Mouse (Mus musculus) MEL (cell line): ENCODE measurements around the gene Fam227b. TPM values are rescaled to one million over a fixed set of nuclear protein-coding genes. Genes with fewer than 3 reads are reported as not detected.

Experiments used
- DNase-seq: peaks from one replicate; pipeline ENCODE4 v3.0.0; 2011; ENCODE audit warnings: low read depth, low spot score
- H3K27ac ChIP-seq: 2 replicates; pipeline ENCODE4 v1.5.1; 2012; ENCODE audit warnings: low read depth, mild to moderate bottlenecking, control low read depth, low read length, moderate library complexity; ENCODE audit not compliant: control insufficient read depth
- H3K27me3 ChIP-seq, 2 experiments: fragments of 150-350 bp in 1 of 2; sonication (generic) in 1 of 2; 2 replicates each; pipeline ENCODE4 v1.6.1; 2012; ENCODE audit warnings: low read length in 2 of 2, mild to moderate bottlenecking in 2 of 2, improper control_type of control experiment in 1 of 2, moderate library complexity in 1 of 2; ENCODE audit not compliant: insufficient read depth in 2 of 2, control insufficient read depth in 1 of 2
- H3K36me3 ChIP-seq, 2 experiments: 2 replicates each; pipeline ENCODE4 v1.6.1; 2012 to 2014; ENCODE audit warnings: low read length in 2 of 2, improper control_type of control experiment in 1 of 2, inconsistent platforms in 1 of 2, mild to moderate bottlenecking in 1 of 2; ENCODE audit not compliant: insufficient read depth in 2 of 2, control insufficient read depth in 1 of 2
- H3K4me1 ChIP-seq, 2 experiments: fragments of 150-350 bp in 1 of 2; sonication (generic) in 1 of 2; 2 replicates each; pipeline ENCODE4 v1.6.1; 2012; ENCODE audit warnings: low read length in 2 of 2, improper control_type of control experiment in 1 of 2, mild to moderate bottlenecking in 1 of 2; ENCODE audit not compliant: insufficient read depth in 2 of 2, control insufficient read depth in 1 of 2
- H3K4me3 ChIP-seq, 2 experiments: fragments of 150-350 bp in 1 of 2; sonication (generic) in 1 of 2; 2 replicates each; pipeline ENCODE4 v1.5.1; 2012; ENCODE audit warnings: low read depth in 2 of 2, low read length in 2 of 2, mild to moderate bottlenecking in 2 of 2, moderate library complexity in 2 of 2, control low read depth in 1 of 2, improper control_type of control experiment in 1 of 2; ENCODE audit not compliant: control insufficient read depth in 1 of 2, insufficient read depth in 1 of 2
- H3K79me2 ChIP-seq: 2 replicates; pipeline ENCODE4 v1.6.1; 2012; ENCODE audit warnings: mild to moderate bottlenecking, low read length, moderate library complexity; ENCODE audit not compliant: control insufficient read depth, poor library complexity, insufficient read depth
- H3K9ac ChIP-seq: 2 replicates; pipeline ENCODE4 v1.6.1; 2012; ENCODE audit warnings: low read depth, mild to moderate bottlenecking, control low read depth, low read length, moderate library complexity; ENCODE audit not compliant: control insufficient read depth, poor library complexity, severe bottlenecking
- H3K9me3 ChIP-seq: fragments of 150-350 bp; sonication (generic); replicated peaks from 2 replicates; pipeline ENCODE4 v1.6.1; 2012; ENCODE audit warnings: mild to moderate bottlenecking, low read length, improper control_type of control experiment, moderate library complexity; ENCODE audit not compliant: insufficient read depth
- BHLHE40 ChIP-seq: IDR thresholded peaks from 2 replicates; pipeline ENCODE4 v1.6.1; 2012; ENCODE audit warnings: low read depth, mild to moderate bottlenecking, inconsistent platforms, low read length, improper control_type of control experiment, borderline replicate concordance
- CHD1 ChIP-seq: IDR thresholded peaks from 2 replicates; pipeline ENCODE4 v1.6.1; 2012; ENCODE audit warnings: low read depth, mild to moderate bottlenecking, inconsistent platforms, low read length, improper control_type of control experiment
- CHD2 ChIP-seq: IDR thresholded peaks from 2 replicates; pipeline ENCODE4 v1.6.1; 2011; ENCODE audit warnings: low read length, improper control_type of control experiment
- CTCF ChIP-seq, 3 experiments: IDR thresholded peaks in 2 of 3; conservative IDR thresholded peaks in 1 of 3; 2 replicates each; pipeline ENCODE4 v1.5.1; 2011 to 2012; ENCODE audit warnings: low read length in 3 of 3, low read depth in 2 of 3, mild to moderate bottlenecking in 2 of 3, improper control_type of control experiment in 1 of 3, inconsistent platforms in 1 of 3, mixed read lengths in 1 of 3, moderate library complexity in 1 of 3; ENCODE audit not compliant: control insufficient read depth in 1 of 3, insufficient read depth in 1 of 3, poor library complexity in 1 of 3, severe bottlenecking in 1 of 3
- E2F4 ChIP-seq: IDR thresholded peaks from 2 replicates; pipeline ENCODE4 v1.6.1; 2011; ENCODE audit warnings: low read depth, low read length, improper control_type of control experiment, borderline replicate concordance
- ELF1 ChIP-seq: IDR thresholded peaks from 2 replicates; pipeline ENCODE4 v1.6.1; 2014; ENCODE audit warnings: low read depth, mild to moderate bottlenecking, inconsistent platforms, low read length, improper control_type of control experiment, moderate library complexity
- GATA1 ChIP-seq: IDR thresholded peaks from 2 replicates; pipeline ENCODE4 v1.6.1; 2011; ENCODE audit warnings: low read depth, low read length, improper control_type of control experiment
- MAX ChIP-seq: IDR thresholded peaks from 2 replicates; pipeline ENCODE4 v1.6.1; 2011; ENCODE audit warnings: low read length, improper control_type of control experiment
- MAZ ChIP-seq: IDR thresholded peaks from 2 replicates; pipeline ENCODE4 v1.6.1; 2012; ENCODE audit warnings: low read depth, mild to moderate bottlenecking, inconsistent platforms, low read length, improper control_type of control experiment
- MEF2A ChIP-seq: IDR thresholded peaks from 2 replicates; pipeline ENCODE4 v1.6.1; 2014; ENCODE audit warnings: low read depth, mild to moderate bottlenecking, inconsistent platforms, low read length, improper control_type of control experiment; ENCODE audit not compliant: poor library complexity, insufficient replicate concordance, severe bottlenecking; ENCODE audit errors: extremely low read depth
- MXI1 ChIP-seq: IDR thresholded peaks from 2 replicates; pipeline ENCODE4 v1.6.1; 2011; ENCODE audit warnings: mild to moderate bottlenecking, low read depth, low read length, improper control_type of control experiment
- MYB ChIP-seq: IDR thresholded peaks from 2 replicates; pipeline ENCODE4 v1.6.1; 2011; ENCODE audit warnings: mild to moderate bottlenecking, low read depth, low read length, improper control_type of control experiment
- MYC ChIP-seq: IDR thresholded peaks from 2 replicates; pipeline ENCODE4 v1.6.1; 2011; ENCODE audit warnings: low read depth, mild to moderate bottlenecking, low read length, improper control_type of control experiment, moderate library complexity
- POLR2AphosphoS5 ChIP-seq: IDR thresholded peaks from 2 replicates; pipeline ENCODE4 v1.6.1; 2012; ENCODE audit warnings: low read depth, borderline replicate concordance, mild to moderate bottlenecking, inconsistent platforms, low read length, moderate library complexity, mixed read lengths
- RAD21 ChIP-seq: IDR thresholded peaks from 2 replicates; pipeline ENCODE4 v1.6.1; 2011; ENCODE audit warnings: mild to moderate bottlenecking, low read depth, low read length, improper control_type of control experiment
- TBP ChIP-seq: IDR thresholded peaks from 2 replicates; pipeline ENCODE4 v1.8.0; 2011; ENCODE audit warnings: low read depth, low read length, improper control_type of control experiment
- TCF12 ChIP-seq: IDR thresholded peaks from 2 replicates; pipeline ENCODE4 v1.6.1; 2014; ENCODE audit warnings: low read depth, mild to moderate bottlenecking, inconsistent platforms, low read length, improper control_type of control experiment, moderate library complexity
- UBTF ChIP-seq: IDR thresholded peaks from 2 replicates; pipeline ENCODE4 v1.6.1; 2012; ENCODE audit warnings: low read depth, mild to moderate bottlenecking, inconsistent platforms, low read length, improper control_type of control experiment, moderate library complexity, borderline replicate concordance; ENCODE audit not compliant: insufficient read depth
- USF1 ChIP-seq: IDR thresholded peaks from 2 replicates; pipeline ENCODE4 v1.6.1; 2014; ENCODE audit warnings: low read depth, mild to moderate bottlenecking, inconsistent platforms, low read length, improper control_type of control experiment, moderate library complexity
- ZKSCAN1 ChIP-seq: IDR thresholded peaks from 2 replicates; pipeline ENCODE4 v1.6.1; 2012; ENCODE audit warnings: low read depth, mild to moderate bottlenecking, inconsistent platforms, low read length, improper control_type of control experiment, moderate library complexity
- polyA plus RNA-seq, 2 experiments: library from polyadenylated mRNA; stranded (reverse) in 1 of 2; unstranded in 1 of 2; fragments of >175 nt in 1 of 2; fragments of >200 nt in 1 of 2; gene quantifications; 2 replicates each; pipeline versions ENCODE4 v1.2.1 to v1.2.4; 2012; ENCODE audit warnings: low replicate concordance in 2 of 2, low read depth in 1 of 2; ENCODE audit not compliant: insufficient read length in 2 of 2, insufficient read depth in 1 of 2, missing spikeins in 1 of 2
- total RNA-seq: library from RNA; depleted of rRNA; stranded (reverse); fragments of 300-350 nt; gene quantifications from 2 replicates; pipeline ENCODE4 v1.2.3, GENCODE M21; 2012

The Fam227b gene
- total and polyA plus RNA-seq, 3 experiments: not detected

DNA sequence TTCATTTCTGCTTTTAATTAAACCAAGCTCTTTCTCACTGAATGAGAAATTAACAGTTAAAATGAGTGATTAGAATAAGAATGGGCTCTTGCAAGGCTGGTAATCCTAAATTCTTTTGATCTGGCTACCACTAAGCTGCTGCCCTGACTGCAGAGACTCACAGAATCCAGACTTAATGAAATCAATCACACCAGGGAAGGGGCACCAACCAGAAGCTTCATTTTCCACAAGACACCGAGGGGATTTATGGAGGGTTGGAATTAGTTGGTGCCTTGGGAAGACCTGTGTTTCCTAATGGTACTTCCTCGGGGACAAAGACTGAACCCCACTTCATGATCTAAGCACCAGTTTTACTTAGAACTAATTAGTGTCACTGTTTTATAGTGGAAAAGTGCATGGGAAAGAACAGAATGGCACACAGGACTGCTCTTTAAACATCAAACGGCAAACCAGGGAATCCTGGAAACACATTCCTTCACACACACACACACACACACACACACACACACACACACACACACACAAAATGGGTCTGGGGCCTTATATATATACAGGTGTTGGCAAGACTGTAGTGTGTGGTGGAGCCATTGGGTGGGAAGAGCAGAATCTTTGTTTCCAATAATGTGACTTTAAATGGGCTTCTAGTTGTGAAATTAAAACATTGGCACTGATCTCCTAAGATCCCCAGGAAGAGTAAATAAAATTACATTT, 135.9 kb downstream of the Fam227b start:
- Histone ChIP-seq H3K4me1 (no peaks in the 10 kb centered on the region), H3K27me3 (peaks cover 0 to under 1% of the 10 kb centered on the region in 2 experiments; a peak in 2 of 4 replicates), H3K36me3 (no peaks in the 10 kb centered on the region), H3K27ac (no peak overlapping the region), H3K79me2 (no peaks in the 10 kb centered on the region), H3K9ac (no peak overlapping the region), H3K4me3 (no peak overlapping the region), H3K9me3 (no peaks in the 10 kb centered on the region)
- DNase-seq: no peak
- no peak for TF ChIP-seq MAX
- no peak for TF ChIP-seq MYB
- TF ChIP-seq CHD2: no peak
- no peak for TF ChIP-seq ELF1
- no peak for TF ChIP-seq TBP
- no peak for TF ChIP-seq POLR2AphosphoS5
- no peak for TF ChIP-seq USF1
- TF ChIP-seq E2F4: no peak
- no peak for TF ChIP-seq MEF2A
- TF ChIP-seq CHD1: no peak
- no peak for TF ChIP-seq RAD21
- no peak for TF ChIP-seq MAZ
- TF ChIP-seq MXI1: no peak

DNA sequence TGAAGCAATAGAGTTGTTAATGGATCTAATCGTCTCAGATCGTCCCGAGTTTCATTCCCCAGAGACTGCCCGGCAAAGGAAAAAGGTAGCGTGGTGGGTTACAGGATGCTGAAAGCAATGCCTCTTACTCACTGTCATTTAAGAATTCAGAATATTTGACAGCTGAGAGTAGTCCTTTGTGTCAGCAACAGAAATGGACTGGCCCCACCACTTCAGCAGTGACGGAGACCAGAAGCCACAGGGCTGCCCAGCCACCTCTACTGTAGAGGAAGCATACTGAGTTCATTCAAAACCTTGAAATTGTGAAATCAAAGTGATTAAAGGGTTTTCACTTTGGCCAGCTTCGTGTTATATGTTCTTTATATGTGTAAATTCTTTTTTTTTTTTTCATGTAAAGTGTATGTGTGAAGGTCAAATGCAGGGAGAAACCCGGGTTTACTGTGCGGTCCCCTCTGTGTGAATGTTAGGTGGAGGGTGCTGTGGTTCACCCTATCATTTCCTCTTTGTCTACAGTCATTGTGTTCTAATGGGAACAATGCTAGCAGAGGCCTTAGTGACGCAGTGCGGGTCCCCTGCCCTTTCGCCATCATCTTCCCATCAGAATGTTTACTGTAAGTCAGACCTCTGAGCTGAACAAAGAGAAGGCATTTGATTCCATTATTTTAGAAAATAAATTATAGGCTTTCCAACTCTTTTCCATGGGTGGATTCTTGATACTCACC, 136.7 kb downstream of the Fam227b start:
- H3K9ac ChIP-seq: no peak overlapping the region
- no peak overlapping the region for H3K4me3 ChIP-seq
- H3K36me3 ChIP-seq: no peaks in the 10 kb centered on the region
- no peaks in the 10 kb centered on the region for H3K79me2 ChIP-seq
- H3K27me3 ChIP-seq: no peaks in the 10 kb centered on the region; a peak in 1 of 4 replicates
- no peak for TF ChIP-seq POLR2AphosphoS5
- no peak for TF ChIP-seq USF1
- TF ChIP-seq BHLHE40: no peak
- TF ChIP-seq CTCF (IDR thresholded peaks at IDR 0.05 in 2 of 3, conservative IDR thresholded peaks at IDR 0.05 in 1 of 3; ENCODE audit: control insufficient read depth in 1 of 3, insufficient read depth in 1 of 3, low read depth in 2 of 3, low read length in 3 of 3, poor library complexity in 1 of 3, severe bottlenecking in 1 of 3): no peak
- TF ChIP-seq ZKSCAN1: no peak
- TF ChIP-seq E2F4: no peak
- TF ChIP-seq CHD2: no peak
- TF ChIP-seq UBTF: no peak
- TF ChIP-seq GATA1: no peak
- TF ChIP-seq TCF12: no peak
- TF ChIP-seq MYC: no peak
- no peaks in the 10 kb centered on the region for H3K4me1 ChIP-seq
- DNase-seq: no peak
- no peak overlapping the region for H3K27ac ChIP-seq
- no peaks in the 10 kb centered on the region for H3K9me3 ChIP-seq
